Mouse (Mus musculus) gastrocnemius, adult 8-10 months (tissue): ENCODE measurements around the gene Uts2r. TPM values are rescaled to one million over a fixed set of nuclear protein-coding genes. Genes with fewer than 3 reads are reported as not detected.

ENCODE experiments used
- DNase-seq, 2 experiments: peaks; one replicate each; pipeline ENCODE4 v3.0.0; 2022; ENCODE audit warnings: low spot score in 2 of 2
- total RNA-seq, 4 experiments: library from RNA; stranded (reverse); gene quantifications; 2 replicates each; pipeline ENCODE4 v1.2.4; 2022

Uts2r gene
- 1 to 10 TPM; 1.1 to 1.5 (median 1.3) TPM for total RNA-seq

DNA sequence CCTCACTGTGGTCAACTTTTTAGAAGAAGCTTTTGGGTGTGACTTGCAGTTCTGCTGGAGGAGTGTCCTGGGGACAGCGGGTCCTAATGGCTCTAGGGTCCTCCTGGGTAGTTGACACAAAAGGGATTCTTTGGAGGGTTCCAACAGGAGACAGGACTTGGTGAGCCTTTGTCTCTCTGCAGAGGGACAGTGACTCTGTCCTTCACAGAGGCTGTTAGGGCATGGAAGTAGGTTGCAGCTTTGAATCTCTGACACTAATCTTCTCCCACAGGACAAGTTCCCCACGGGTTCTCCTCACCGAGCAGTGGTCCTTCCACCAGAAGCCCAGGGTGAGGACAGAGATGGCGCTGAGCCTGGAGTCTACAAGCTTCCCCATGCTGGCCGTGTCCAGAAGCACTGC lies at the start of gene Uts2r:
Uts2r (plus strand) TSS at position 301 of the 400 bp plus-strand sequence.
- DNase-seq = no peak

DNA sequence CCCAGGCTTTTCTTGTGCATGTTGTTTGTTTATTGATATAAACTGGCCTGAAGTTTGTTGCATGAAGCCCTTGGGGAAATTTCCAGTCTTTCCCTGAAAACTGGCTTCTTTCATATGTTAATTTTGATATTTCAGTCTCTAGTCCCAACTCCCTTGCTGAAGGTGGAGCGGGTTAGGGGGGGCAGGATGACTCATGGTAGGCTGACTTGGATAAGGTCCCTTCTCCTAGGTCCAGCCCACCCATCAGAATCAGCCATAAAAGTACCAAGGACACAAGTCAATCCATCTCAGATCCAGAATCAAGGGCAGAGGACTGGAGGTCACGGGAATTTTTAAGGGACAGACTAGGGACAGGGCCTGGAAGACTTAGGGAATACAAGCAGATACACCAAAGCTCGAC lies 49.0 kb upstream of the Uts2r start:
- no peak for DNase-seq

DNA sequence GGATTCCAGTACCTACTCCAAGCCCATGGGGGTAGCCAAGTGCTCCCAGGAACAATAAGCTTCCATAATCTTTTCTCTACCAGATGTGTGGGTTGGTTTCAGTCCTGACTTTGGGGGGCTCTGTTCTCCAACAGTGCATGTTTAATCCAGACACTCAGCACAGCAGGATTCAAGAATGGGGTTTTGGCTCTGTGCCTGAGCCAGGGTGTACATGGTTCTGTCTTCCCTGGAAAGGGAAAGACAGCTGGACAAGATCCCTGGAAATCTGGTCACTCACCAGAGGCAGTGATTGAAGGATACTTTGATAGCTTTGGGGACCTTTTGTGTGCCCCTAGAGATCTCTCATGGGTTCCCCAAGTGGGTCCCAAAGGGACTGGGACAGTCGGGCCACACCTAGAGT lies 48.5 kb upstream of the Uts2r start:
- DNase-seq = no peak

DNA sequence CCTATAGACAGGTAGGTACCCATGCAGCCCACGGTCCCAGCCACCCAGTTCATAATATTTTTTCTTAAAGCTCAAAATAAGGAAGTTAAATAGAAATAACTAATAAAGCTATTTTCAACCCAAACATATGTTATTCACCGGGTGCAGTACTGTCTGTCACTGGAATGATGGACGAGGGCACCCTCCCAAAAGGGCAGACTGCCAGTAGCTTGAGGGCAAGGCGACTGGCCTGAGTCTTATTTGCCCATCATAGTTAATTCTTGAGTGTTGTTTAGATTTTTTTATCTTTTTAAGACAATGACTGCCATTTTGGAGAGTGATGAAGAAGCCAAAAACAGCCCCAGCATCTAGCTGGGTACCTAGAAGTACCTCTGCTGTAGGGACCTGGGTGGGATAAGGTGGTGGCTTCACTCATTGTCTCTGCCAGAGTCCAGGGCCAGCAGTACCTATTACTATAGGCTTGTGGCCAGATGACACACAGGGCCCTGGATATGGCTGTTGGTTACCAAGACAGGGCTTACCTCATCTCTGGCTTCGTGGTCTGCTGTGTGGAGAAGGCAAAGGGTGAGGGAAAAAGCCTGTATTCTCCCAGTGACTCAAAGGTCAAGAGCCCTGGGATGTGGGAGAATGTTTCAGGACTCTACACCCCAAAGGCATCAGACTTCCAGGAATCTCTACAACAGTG lies 47.8 kb upstream of the Uts2r start:
- no peak for DNase-seq

DNA sequence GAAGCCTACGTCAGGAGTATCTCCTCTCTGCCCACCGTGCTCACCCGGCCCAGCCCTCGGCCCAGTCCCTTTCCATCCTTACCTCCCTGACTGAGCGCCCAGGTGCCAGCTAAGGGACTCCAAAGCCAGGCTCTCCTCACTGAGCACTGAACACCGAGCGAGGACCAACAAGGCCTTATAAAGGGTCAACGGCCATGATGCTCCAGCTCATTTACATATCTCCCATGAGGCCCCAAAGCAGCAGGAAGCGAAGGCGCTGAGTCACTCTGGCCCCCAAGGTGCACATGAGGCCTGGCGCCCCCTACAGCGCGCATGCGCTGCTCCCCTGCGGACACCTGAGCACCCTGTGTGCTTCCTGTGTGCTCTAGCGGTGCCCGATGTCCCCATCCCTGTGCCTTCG lies 42.0 kb upstream of the Uts2r start:
- no peak for DNase-seq

DNA sequence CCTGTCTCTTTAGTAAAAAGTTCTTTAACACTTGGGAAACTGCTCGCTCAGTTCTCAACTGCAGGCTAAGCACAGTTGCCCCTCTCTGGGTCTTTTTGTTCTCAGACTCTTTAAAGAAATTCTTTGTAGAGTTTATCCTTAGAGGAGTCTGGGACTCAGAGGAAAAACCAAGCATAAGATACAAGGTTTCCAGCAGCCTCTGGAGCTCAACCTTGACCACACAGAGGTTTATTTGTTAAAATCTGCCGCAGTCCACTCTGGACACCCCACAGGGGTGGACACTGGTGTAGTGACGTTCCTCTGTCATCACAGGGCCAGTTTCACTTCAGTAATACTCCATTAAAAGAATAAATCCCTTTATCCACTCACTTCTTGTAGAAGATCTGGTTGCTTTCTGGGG lies 41.5 kb upstream of the Uts2r start, which contains the start of gene Tex19.2:
Tex19.2 (minus strand) TSS at position 101 of the 400 bp plus-strand sequence.
- no peak for DNase-seq

DNA sequence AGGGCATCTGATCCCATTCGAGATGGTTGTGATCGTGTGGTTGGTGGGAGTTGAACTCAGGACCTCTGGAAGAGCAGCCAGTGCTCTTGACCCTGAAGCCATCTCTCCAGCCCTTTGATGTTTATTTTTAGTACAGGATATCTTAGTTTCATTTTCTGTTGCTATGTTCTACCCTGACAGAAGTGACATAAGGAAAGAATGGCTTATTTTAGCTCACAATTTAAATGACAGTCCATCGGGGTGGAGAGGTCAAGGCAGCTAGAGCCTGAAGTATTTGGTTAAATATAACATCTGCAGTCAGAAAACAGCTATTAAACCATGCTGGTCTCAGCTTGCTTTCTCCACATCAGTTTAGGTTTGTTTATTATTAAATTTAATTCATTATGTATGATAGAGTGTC lies 38.9 kb upstream of the Uts2r start:
- no peak for DNase-seq

DNA sequence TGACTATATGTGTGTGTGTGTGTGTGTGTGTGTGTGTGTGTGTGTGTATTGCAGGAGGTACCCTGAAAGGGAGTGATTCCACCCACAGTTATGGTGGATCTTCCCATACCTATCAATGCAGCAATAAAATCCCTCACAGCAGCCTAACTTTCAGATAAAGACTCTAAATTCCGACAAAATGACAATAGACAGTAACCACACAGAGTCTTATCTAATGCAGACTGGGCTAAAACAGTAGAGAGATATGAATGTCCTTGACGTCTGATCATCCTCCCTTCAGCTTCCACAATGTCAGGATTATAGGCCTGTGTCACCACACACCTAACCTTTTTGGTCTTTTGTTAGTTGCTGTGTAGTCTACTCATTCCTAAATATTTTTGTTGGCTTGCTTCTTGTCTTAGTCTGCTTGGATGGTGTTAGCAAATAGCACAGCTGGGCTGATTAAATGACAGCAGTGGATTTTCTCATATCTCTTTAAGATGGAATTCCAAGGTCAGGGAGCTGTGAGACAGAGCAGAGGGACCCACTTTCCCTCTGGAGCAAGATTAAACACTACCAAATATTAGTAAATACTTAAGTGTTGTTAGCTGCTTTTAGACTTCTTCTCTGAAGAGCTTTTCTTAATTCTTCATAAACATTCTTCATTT lies 37.9 kb upstream of the Uts2r start:
- DNase-seq = no peak

DNA sequence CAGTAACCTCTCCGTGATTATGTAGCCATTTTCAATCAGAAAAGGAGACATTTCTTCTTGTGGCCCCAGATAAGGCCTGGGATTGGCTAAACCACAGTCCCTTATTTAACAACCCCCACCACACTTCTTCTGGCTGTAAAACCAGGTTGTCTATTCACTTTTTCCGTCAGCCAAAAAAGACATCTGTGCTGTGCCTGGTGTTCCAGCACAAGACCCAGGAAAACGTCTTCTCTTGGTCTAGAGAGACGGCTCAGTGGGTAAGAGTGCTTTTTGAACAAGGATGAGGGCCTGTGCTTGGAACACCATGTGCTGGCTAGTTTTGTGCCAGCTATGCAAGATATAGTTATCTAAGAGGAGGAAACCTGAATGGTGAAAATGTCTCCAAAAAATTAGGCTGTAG lies 36.6 kb upstream of the Uts2r start:
- no peak for DNase-seq

DNA sequence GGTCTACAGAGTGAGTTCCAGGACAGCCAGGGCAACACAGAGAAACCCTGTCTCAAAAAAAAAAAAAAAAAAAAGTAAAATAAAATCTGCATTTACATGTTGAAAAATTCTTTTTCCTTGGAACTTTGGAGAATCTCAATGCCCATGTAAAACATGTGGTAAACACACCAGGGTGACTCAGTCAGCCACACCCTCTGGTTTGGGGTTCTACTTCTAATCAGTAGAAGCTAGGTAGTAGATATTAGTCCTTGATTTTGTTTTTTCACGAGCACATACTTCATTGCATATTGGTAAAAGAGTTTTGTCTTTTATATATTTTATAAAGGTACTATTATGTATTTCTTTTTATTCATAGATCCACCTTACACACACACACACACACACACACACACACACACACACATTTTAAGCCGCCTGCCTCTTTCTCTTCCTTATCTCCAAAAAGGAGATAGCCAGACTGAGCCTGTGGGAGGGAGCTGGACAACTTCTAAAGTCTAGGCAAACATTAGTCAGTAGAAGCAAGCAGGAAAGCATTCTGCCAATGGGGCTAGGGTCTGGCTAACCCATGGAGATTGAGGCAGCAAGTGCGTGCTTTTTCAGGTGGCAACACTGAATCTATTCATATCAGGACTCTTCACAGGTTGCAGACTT lies 34.4 kb upstream of the Uts2r start:
- DNase-seq = no peak

DNA sequence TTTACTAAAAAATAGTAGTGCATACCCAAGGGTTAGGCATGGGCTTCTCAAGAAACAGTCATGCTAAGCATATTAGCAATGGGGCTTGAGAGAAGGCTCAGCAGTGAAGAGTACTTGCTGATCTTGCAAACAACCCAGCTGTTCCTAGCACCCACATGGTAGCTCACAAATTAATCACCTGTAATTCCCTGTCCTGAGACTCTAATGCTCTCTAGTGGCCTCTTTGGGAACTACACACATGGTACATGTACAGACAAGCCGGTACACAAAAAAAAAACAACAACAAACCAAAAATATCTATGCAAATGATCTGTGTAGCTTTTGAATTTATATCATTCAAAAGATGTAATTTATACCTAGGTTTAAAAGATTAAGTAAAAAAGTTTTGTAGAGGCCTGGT lies 33.7 kb upstream of the Uts2r start:
- no peak for DNase-seq

DNA sequence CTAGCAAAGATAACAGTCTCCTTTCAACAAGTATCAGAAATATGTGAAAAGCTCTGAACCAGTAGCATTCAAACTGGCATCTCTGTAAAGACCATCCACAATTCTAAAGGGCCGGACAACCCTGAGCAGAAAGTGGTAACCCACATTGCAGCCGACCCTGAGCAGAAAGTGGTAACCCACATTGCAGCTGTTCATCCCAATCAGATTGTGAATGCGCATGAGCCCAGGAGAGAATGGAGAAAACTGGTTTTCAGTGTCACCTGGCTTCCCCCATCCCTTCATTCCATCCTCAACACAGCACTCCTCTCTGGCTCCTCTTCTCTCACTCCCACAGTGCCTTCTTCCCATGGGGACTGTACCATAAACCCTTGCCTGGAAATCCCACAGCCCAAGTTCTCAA lies 32.6 kb upstream of the Uts2r start:
- DNase-seq = no peak

DNA sequence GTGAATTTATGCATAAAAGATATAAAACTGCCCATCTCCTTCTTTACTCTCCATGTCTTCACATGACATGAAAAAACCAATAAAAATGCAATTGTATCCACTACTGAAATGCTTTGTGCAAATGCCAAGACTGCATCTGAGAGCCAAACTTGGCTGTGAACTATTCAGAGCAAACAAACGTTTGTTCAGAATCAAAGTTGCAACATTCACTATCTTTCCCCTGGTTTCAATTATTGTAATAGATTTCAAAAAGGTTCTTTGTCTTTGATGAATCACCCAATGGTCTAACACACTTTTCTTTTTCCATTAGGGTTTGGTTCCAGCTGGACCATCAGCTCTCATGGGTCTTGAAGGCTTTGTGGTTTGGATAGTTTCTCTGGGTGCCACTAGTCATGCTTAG lies 30.5 kb upstream of the Uts2r start:
- no peak for DNase-seq

DNA sequence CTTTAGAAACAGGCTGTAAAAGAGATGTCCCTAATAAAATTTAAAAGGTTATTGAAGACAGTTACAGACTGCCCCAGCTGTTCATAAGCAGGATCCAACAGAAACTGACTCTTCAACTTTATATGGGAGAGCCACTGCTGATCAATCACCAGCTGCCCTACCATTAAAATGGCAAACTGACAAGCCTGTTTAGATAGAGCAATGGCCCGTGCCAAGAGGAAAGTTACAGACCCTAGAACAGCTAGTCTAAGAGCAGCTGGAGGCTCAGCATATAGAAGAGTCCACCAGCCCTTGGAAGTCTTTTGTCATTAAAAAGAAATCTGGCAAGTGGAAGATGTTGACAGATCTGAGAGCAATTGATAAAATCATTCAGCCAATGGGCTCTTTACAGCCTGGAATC lies 25.5 kb upstream of the Uts2r start:
- DNase-seq = no peak

DNA sequence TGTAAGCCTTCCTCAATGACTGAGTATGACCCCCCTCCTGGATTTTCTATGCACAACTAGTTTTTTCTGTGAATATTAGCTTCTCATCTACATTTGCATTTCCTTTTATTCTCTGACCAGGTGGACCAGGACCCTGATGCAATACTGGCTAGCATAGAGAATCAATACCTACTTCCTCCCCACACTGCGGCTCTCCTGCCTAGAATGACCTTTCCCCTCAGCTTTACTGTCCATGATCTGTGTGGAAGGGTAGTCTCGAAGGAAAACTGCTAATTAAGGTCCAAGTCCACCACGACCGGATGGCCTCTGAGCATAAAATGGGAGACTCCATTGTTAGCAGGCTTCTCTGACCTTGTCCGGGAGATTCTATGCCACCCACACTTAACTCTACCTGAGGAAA lies 22.4 kb upstream of the Uts2r start:
- no peak for DNase-seq

DNA sequence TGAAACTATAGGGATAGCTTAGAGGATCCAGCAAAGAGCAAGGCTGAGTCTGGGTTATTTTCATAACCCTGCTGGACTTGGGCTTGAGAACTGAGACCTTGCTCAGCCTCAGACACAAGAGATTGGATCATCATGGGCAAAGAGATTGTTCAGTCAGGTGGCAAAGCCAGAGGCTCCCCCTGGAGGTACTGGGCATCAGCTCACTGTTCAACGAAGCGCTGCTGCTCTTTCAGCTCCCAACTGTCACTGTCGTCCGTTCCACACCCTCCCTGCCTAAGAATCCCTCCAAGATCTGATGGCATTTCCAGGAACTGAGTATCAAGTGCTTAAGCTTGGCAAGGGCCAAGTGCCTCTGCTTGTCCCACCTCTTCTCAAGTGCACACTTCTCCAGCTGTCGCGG lies 21.3 kb upstream of the Uts2r start:
- DNase-seq = no peak

DNA sequence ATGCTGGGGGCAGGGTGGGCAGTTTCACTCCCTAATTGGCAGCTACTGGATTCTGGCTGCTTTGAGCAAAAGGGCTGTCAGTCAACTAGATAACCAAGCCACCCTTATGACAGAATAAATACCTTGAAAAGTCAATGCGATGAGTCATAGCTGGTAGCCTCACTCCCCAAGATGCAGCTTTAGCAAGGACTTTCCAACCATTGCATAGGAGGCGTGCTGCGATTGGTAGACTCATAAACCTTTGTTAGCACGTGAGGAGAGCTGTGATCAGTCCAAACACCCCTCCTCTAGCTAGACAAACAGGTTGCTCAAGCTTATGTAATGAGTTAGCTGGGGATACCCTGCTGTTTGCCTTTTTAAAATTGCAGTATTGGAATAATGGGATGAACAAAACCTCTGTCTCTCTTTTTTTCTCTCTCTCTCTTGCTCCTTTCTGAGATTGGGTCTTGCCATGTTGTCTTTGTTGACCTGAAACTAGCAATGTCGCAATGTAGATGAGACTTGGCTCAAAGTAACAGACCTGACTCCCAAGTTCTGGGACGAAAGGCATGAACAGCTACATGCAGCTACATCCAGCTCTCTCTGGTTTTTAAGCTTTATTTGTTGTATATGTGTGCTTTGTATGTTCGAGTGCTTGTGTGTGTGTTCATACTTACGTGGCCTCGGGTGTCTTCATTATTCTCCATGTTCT lies 16.6 kb upstream of the Uts2r start:
- DNase-seq = no peak

DNA sequence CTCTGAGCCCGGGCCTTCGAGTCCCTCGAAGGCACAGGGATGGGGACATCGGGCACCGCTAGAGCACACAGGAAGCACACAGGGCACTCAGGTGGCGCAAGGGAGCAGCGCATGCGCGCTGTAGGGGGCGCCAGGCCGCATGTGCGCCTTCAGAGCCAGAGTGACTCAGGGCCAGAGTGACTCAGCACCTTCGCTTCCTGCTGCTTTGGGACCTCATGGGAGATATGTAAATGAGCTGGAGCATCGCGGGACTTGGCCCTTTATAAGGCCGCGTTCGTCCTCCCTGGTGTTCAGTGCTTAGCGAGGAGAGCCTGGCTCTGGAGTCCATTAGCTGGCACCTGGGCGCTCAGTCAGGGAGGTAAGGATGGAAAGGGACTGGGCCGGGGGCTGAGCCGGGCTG lies 14.2 kb upstream of the Uts2r start, which contains the start of gene Tex19.1:
Tex19.1 (plus strand) TSS at position 279 of the 400 bp plus-strand sequence.
- no peak for DNase-seq

DNA sequence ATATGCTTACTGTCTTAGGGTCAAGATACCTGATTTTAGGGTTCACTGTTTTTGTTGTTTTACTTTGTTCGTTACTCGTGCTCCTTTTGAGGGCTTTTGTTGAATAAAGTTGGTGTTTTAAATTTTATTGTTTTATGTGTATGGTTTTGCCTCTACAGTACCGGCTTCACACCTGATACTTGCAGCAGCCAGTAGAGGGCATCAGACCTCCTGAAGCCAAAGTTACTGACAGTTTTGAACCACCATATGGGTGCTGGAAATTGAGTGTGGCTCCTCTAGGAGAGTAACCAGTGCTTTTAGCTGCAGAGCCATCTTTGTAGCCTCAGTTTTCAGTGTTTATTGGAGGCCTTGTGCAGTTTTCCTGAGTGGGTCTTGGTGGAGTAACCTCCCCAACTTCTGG lies 11.9 kb upstream of the Uts2r start:
- DNase-seq = no peak

DNA sequence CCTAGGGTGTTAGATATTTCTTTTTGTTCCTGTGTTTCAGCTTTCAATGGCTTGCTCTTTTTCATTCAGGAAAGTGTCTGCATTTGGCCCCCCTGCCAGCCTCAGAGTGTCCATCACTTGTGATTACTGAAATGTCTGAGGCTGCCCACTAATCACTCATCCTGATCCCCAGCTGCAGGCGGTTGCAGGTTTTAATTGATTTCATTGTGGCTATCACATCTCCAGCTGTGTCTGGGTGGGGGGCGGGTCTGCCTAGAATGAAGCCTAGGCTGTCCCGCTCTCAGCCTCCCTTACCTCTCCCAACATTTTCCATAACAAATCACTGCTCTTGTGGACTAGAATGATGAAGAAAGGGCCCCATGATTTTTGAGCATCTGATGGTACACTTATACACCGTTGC lies 5.9 kb upstream of the Uts2r start:
- DNase-seq = no peak

DNA sequence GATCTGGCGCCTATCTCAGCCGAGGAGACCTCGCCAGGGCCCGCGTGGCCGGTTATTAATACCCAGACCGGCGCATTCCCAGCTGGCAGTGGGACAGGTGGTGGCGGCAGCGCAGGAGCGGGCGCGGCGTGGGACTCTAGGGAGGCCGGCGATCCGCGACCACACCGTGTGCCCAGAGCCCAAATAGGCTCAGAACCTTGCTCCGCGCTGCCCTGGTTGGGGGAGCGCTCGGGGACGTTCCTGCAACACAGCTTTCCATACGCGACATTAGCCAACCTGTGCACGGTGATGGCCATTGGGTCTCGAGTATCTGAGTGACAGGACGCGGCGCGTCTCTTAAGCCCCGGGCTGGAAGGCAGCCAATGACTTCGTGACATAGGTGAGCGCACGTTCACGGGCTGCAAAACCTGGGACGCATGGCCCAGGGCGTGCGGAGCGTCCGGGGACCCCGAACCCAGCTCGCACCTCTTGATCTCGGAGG lies 3.6 kb upstream of the Uts2r start:
- peak; percentile 68 to 80 for DNase-seq
